Mouse (Mus musculus): Measurements from ENCODE around the gene Rin2. TPM values are rescaled to one million over a fixed set of nuclear protein-coding genes. Genes with fewer than 3 reads are reported as not detected.

Gene Rin2
- polyA plus RNA-seq, 1 experiment from 2014 or later: 26.7 TPM

DNA sequence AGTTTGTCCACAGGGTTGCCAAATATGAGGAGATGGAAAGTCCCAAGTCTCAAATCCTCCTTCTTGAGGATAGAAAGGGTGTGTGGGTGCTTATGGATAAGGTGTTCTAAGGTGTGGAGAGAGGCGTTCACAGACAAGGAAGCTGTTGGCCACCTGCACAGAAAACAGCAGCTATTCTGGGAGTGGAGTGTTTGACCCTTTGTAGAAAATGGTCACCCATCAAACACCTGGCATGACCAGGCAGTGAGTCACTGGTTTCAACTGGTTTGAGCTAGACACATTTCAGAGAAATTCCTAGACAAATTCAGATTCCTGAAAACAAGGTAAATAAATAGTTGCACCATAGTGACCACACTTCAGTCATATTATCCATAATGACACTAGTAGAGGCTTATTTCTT is 197.1 kb downstream of the Rin2 start:
- no peak overlapping the region for H3K27ac ChIP-seq (ENCODE audit: low read depth)
- no peaks in the 10 kb centered on the region for H3K9me3 ChIP-seq (ENCODE audit: low read depth, low read length)
- no peak overlapping the region for H3K4me3 ChIP-seq (ENCODE audit: low read depth, low read length)
- no peak overlapping the region for H3K9ac ChIP-seq
- no peak overlapping the region for H3K4me2 ChIP-seq
- no peak for TF ChIP-seq CTCF (IDR thresholded peaks at IDR 0.05; ENCODE audit: low read depth)
- no peaks in the 10 kb centered on the region for H3K27me3 ChIP-seq (ENCODE audit: insufficient read depth, low read length)
- 73% methylated on average over 1 of the region's 1 CpGs for WGBS
- DNase-seq: no peak
- H3K4me1 ChIP-seq (ENCODE audit: insufficient read depth): no peaks in the 10 kb centered on the region
- no peak for ATAC-seq (ENCODE audit: insufficient read depth)
- peaks cover 17% of the 10 kb centered on the region for H3K36me3 ChIP-seq (ENCODE audit: insufficient read depth)

DNA sequence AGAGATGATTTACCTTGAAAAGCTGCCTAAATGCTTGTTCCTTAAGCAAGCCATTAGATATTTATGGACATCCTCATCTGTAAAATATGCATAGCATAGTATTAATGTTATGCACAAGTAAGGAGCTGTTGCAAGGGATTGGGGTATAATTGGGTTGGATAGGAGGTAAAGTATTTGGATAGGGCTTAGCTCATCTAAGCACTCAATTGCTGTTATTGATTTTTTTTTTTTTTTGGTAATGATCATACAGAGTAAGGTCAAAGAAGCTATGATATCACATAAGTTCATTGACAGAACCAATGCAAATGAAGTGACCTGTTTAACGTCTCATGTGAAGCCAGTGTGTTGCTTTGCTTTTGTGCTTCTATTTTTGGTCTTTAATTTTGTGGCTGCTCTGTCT is 198.9 kb downstream of the Rin2 start:
- no peak for ATAC-seq (ENCODE audit: insufficient read depth)
- H3K4me2 ChIP-seq: no peak overlapping the region

DNA sequence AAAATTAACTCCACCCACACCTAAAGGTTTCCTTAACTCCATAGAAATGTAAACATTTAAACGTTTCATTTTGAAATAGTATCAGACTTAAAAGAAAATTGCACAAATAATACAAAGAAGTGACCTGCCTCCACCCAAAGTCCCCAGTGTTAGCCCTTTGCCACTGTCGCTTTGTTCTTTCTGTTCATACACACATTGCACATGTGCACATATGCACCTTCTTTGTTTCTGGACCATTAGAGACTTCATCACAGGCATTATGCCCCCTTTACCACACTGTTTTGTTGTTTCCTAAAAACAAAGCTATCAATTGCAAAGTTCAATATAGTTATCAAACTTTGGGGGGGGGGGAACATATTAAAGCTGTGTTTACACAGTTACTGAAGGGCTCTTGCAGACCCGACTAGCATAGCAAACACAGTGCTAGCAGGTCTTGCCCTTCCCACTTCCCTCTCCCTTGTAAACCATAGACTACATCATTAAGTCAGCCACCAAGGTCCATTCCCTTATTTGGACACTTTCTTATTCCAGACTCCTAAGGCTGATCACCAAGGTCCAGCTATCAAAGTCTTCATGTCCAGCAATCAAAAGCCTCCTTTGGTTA is 200.0 kb downstream of the Rin2 start:
- H3K27ac ChIP-seq (ENCODE audit: low read depth): no peak overlapping the region
- H3K4me1 ChIP-seq (ENCODE audit: insufficient read depth): no peaks in the 10 kb centered on the region
- WGBS: 40% methylated on average over 3 of the region's 3 CpGs
- no peak overlapping the region for H3K4me2 ChIP-seq
- TF ChIP-seq CTCF (IDR thresholded peaks at IDR 0.05; ENCODE audit: low read depth): no peak
- no peak for DNase-seq
- H3K9me3 ChIP-seq (ENCODE audit: low read depth, low read length): no peaks in the 10 kb centered on the region
- no peak for ATAC-seq (ENCODE audit: insufficient read depth)
- no peak overlapping the region for H3K9ac ChIP-seq
- no peak overlapping the region for H3K4me3 ChIP-seq (ENCODE audit: low read depth, low read length)
- H3K27me3 ChIP-seq (ENCODE audit: insufficient read depth, low read length): no peaks in the 10 kb centered on the region
- peaks cover 38% of the 10 kb centered on the region for H3K36me3 ChIP-seq (ENCODE audit: insufficient read depth)

More for the DNA sequence above, 198.9 kb downstream of the Rin2 start:
- no peaks in the 10 kb centered on the region for H3K9me3 ChIP-seq (ENCODE audit: low read depth, low read length)
- no peak overlapping the region for H3K4me3 ChIP-seq (ENCODE audit: low read depth, low read length)
- H3K27ac ChIP-seq (ENCODE audit: low read depth): no peak overlapping the region
- H3K4me1 ChIP-seq (ENCODE audit: insufficient read depth): no peaks in the 10 kb centered on the region
- no peak for DNase-seq
- peaks cover 28% of the 10 kb centered on the region for H3K36me3 ChIP-seq (ENCODE audit: insufficient read depth)
- H3K9ac ChIP-seq: no peak overlapping the region
- TF ChIP-seq CTCF (IDR thresholded peaks at IDR 0.05; ENCODE audit: low read depth): no peak
- no peaks in the 10 kb centered on the region for H3K27me3 ChIP-seq (ENCODE audit: insufficient read depth, low read length)
- 72% methylated on average over 1 of the region's 1 CpGs for WGBS

- WGBS: 88% methylated on average over 3 of the region's 3 CpGs
- no peak for TF ChIP-seq CTCF (IDR thresholded peaks at IDR 0.05; ENCODE audit: low read depth)
- Histone ChIP-seq H3K4me3 (ENCODE audit: low read depth, low read length) (no peak overlapping the region), H3K4me1 (ENCODE audit: insufficient read depth) (no peaks in the 10 kb centered on the region), H3K9me3 (ENCODE audit: low read depth, low read length) (no peaks in the 10 kb centered on the region), H3K4me2 (no peak overlapping the region), H3K27me3 (ENCODE audit: insufficient read depth, low read length) (no peaks in the 10 kb centered on the region), H3K27ac (ENCODE audit: low read depth) (no peak overlapping the region), H3K9ac (no peak overlapping the region), H3K36me3 (ENCODE audit: insufficient read depth) (peaks cover 45% of the 10 kb centered on the region)
- ATAC-seq (ENCODE audit: insufficient read depth) (no peak), DNase-seq (no peak)
These were observed 202.2 kb downstream of the Rin2 start for GRCm38 (mm10) chr2:145877191-145877590.

GRCm38 (mm10) chr2:145880887-145881747 is 206.1 kb downstream of the Rin2 start:
- H3K9ac ChIP-seq: no peak overlapping the region
- H3K4me3 ChIP-seq (ENCODE audit: low read depth, low read length): no peak overlapping the region
- WGBS: 62% methylated on average over 11 of the region's 11 CpGs
- peaks cover 76% of the 10 kb centered on the region for H3K36me3 ChIP-seq (ENCODE audit: insufficient read depth)
- H3K27ac ChIP-seq (ENCODE audit: low read depth): peak overlapping the region; percentile 73
- ATAC-seq (ENCODE audit: insufficient read depth) (0 out of 2 replicates have a peak, but pooled peaks have one; percentile 15), DNase-seq (no peak)
- H3K4me1 ChIP-seq (ENCODE audit: insufficient read depth): peaks cover 8% of the 10 kb centered on the region; the same call in 1 of the 2 replicates
- no peaks in the 10 kb centered on the region for H3K27me3 ChIP-seq (ENCODE audit: insufficient read depth, low read length)
- H3K9me3 ChIP-seq (ENCODE audit: low read depth, low read length): no peaks in the 10 kb centered on the region
- no peak for TF ChIP-seq CTCF (IDR thresholded peaks at IDR 0.05; ENCODE audit: low read depth)
- H3K4me2 ChIP-seq: no peak overlapping the region

DNA sequence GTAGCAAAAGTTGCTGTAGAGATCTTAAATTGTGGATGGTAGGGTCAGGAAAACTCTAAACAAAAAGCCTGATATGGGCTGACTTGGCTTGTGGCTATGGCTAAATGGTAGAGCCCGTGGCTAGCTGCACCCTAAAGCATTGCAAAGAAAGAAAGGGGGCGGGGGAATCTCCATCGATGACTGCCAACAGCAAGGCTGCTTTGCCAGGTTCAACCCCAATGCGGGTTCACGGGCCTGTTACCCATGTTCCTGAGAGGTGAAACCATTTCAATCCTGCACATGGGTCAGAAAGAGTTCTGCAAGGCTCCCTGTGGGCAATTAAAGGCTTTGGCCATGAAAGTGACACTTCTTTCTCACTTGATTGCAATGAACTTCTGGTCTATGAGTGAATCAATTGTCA is 206.9 kb downstream of the Rin2 start:
- DNase-seq: no peak
- Histone ChIP-seq H3K27ac (ENCODE audit: low read depth) (no peak overlapping the region), H3K9me3 (ENCODE audit: low read depth, low read length) (no peaks in the 10 kb centered on the region), H3K9ac (no peak overlapping the region), H3K27me3 (ENCODE audit: insufficient read depth, low read length) (no peaks in the 10 kb centered on the region), H3K4me2 (no peak overlapping the region), H3K4me1 (ENCODE audit: insufficient read depth) (peaks cover 8% of the 10 kb centered on the region; the same call in 1 of the 2 replicates), H3K4me3 (ENCODE audit: low read depth, low read length) (no peak overlapping the region), H3K36me3 (ENCODE audit: insufficient read depth) (peaks cover 75% of the 10 kb centered on the region)
- WGBS: 77% methylated on average over 5 of the region's 5 CpGs
- TF ChIP-seq CTCF (IDR thresholded peaks at IDR 0.05; ENCODE audit: low read depth): no peak
- no peak for ATAC-seq (ENCODE audit: insufficient read depth)

DNA sequence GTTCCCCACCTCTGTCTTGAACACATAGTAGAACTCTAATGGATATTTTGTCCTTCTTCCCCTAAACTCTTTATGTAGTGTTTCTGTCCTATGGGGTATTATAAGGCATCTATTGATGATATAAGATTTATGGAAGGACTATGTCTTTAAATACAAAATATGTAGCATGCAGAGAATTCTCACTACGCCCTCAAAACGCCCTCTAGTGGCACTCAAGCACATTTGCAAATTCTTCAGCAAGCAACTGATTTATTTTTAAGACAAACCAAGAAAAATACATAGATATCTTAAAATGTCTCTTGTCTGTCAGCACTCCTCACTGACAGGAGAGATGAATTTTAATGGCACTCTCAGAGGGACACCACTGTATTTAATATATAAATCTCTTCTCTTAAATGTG is 207.4 kb downstream of the Rin2 start:
- Histone ChIP-seq H3K9ac (no peak overlapping the region), H3K36me3 (ENCODE audit: insufficient read depth) (peaks cover 73% of the 10 kb centered on the region), H3K4me1 (ENCODE audit: insufficient read depth) (peaks cover 8% of the 10 kb centered on the region; the same call in 1 of the 2 replicates), H3K4me2 (no peak overlapping the region), H3K9me3 (ENCODE audit: low read depth, low read length) (no peaks in the 10 kb centered on the region), H3K27ac (ENCODE audit: low read depth) (no peak overlapping the region), H3K27me3 (ENCODE audit: insufficient read depth, low read length) (no peaks in the 10 kb centered on the region), H3K4me3 (ENCODE audit: low read depth, low read length) (no peak overlapping the region)
- DNase-seq (peak; percentile 66), ATAC-seq (ENCODE audit: insufficient read depth) (no peak)
- peak; percentile 64 for TF ChIP-seq CTCF (IDR thresholded peaks at IDR 0.05; ENCODE audit: low read depth)
- WGBS: 25% methylated on average over 2 of the region's 2 CpGs
